Mouse (Mus musculus) hindbrain, embryonic 15.5 days (tissue): ENCODE data around the gene Gramd1a. TPM values are rescaled to one million over a fixed set of nuclear protein-coding genes. Genes with fewer than 3 reads are reported as not detected.

Experiments used
- ATAC-seq: fragments of 200-750 bp; cut with Nextera tagmentation; 2 replicates; pipeline ENCODE4 v1.8.0; 2017; ENCODE audit warnings: low read depth, moderate number of reproducible peaks, moderate TSS enrichment; ENCODE audit not compliant: low FRiP score
- H3K27ac ChIP-seq: fragments of 300-500 bp; sonication (generic); replicated peaks from 2 replicates; pipeline ENCODE4 v1.5.1; 2015; ENCODE audit warnings: mild to moderate bottlenecking, inconsistent platforms
- H3K27me3 ChIP-seq: fragments of 300-500 bp; sonication (generic); 2 replicates; pipeline ENCODE4 v1.6.1; 2015; ENCODE audit warnings: control low read depth, inconsistent platforms
- H3K36me3 ChIP-seq: fragments of 300-500 bp; sonication (generic); 2 replicates; pipeline ENCODE4 v1.6.1; 2015; ENCODE audit warnings: control low read depth, inconsistent platforms
- H3K4me1 ChIP-seq: fragments of 300-500 bp; sonication (generic); replicated peaks from 2 replicates; pipeline ENCODE4 v1.6.1; 2015; ENCODE audit warnings: control low read depth, inconsistent platforms
- H3K4me2 ChIP-seq: fragments of 300-500 bp; sonication (generic); 2 replicates; pipeline ENCODE4 v1.6.1; 2015; ENCODE audit warnings: moderate library complexity, mild to moderate bottlenecking, inconsistent platforms
- H3K4me3 ChIP-seq: fragments of 300-500 bp; sonication (generic); 2 replicates; pipeline ENCODE4 v1.5.1; 2015; ENCODE audit warnings: mild to moderate bottlenecking, inconsistent platforms
- H3K9ac ChIP-seq: fragments of 300-500 bp; sonication (generic); 2 replicates; pipeline ENCODE4 v1.6.1; 2015; ENCODE audit warnings: inconsistent platforms
- H3K9me3 ChIP-seq: fragments of 300-500 bp; sonication (generic); 2 replicates; pipeline ENCODE4 v1.6.1; 2016; ENCODE audit warnings: control low read depth, inconsistent platforms
- WGBS: fragments of 180-500 bp; shearing (Covaris S2); methylation state at CpG from one replicate; pipeline ENCODE4 v1.1.7; 2015; 5-methylcytosine and 5-hydroxymethylcytosine counted together
- polyA plus RNA-seq: library from polyadenylated mRNA; unstranded; fragments of >200 nt; fragmentation: Nextera tagmentation; extraction: Ambion mirVana; gene quantifications from 2 replicates; pipeline ENCODE4 v1.2.1, GENCODE M21; 2015

Gramd1a gene
- polyA plus RNA-seq, 1 experiment from 2014 or later: 233 TPM

GRCm38 (mm10) chr7:31163666-31164577, 8.2 kb upstream of the Gramd1a start:
- Histone ChIP-seq H3K27ac (no peak overlapping the region), H3K4me1 (no peaks in the 10 kb centered on the region), H3K4me2 (no peak overlapping the region), H3K4me3 (no peak overlapping the region), H3K9me3 (no peaks in the 10 kb centered on the region), H3K36me3 (no peaks in the 10 kb centered on the region), H3K9ac (no peak overlapping the region), H3K27me3 (no peaks in the 10 kb centered on the region)
- 65% methylated on average over 3 of the region's 3 CpGs for WGBS
- ATAC-seq: no peak

GRCm38 (mm10) chr7:31162324-31162723, 6.6 kb upstream of the Gramd1a start:
- no peaks in the 10 kb centered on the region for H3K9me3 ChIP-seq
- no peaks in the 10 kb centered on the region for H3K27me3 ChIP-seq
- H3K4me1 ChIP-seq: no peaks in the 10 kb centered on the region
- no peak overlapping the region for H3K9ac ChIP-seq
- H3K4me3 ChIP-seq: no peak overlapping the region
- ATAC-seq: no peak
- no peak overlapping the region for H3K4me2 ChIP-seq
- H3K27ac ChIP-seq: no peak overlapping the region
- no peaks in the 10 kb centered on the region for H3K36me3 ChIP-seq
- whole genome bisulfite sequencing: 65% methylated on average over 11 of the region's 11 CpGs

GRCm38 (mm10) chr7:31161831-31162230, 6.1 kb upstream of the Gramd1a start:
- Histone ChIP-seq H3K9ac (no peak overlapping the region), H3K27ac (no peak overlapping the region), H3K36me3 (no peaks in the 10 kb centered on the region), H3K4me1 (no peaks in the 10 kb centered on the region), H3K4me3 (no peak overlapping the region), H3K4me2 (no peak overlapping the region), H3K9me3 (no peaks in the 10 kb centered on the region), H3K27me3 (no peaks in the 10 kb centered on the region)
- WGBS: 60% methylated on average over 3 of the region's 3 CpGs
- no peak; the same call in 1 of the 2 replicates for ATAC-seq

GRCm38 (mm10) chr7:31161246-31161645, 5.5 kb upstream of the Gramd1a start:
- H3K27ac ChIP-seq: no peak overlapping the region
- no peak overlapping the region for H3K4me3 ChIP-seq
- no peak for ATAC-seq
- H3K27me3 ChIP-seq: no peaks in the 10 kb centered on the region
- no peaks in the 10 kb centered on the region for H3K9me3 ChIP-seq
- H3K4me2 ChIP-seq: no peak overlapping the region
- H3K9ac ChIP-seq: no peak overlapping the region
- H3K36me3 ChIP-seq: no peaks in the 10 kb centered on the region
- 80% methylated on average over 3 of the region's 3 CpGs for WGBS
- no peaks in the 10 kb centered on the region for H3K4me1 ChIP-seq

GRCm38 (mm10) chr7:31160763-31161162, 5.1 kb upstream of the Gramd1a start:
- 90% methylated on average over 5 of the region's 5 CpGs for WGBS
- ATAC-seq: no peak
- Histone ChIP-seq H3K4me1 (no peaks in the 10 kb centered on the region), H3K4me2 (no peak overlapping the region), H3K27ac (no peak overlapping the region), H3K9me3 (no peaks in the 10 kb centered on the region), H3K27me3 (no peaks in the 10 kb centered on the region), H3K36me3 (no peaks in the 10 kb centered on the region), H3K9ac (no peak overlapping the region), H3K4me3 (no peak overlapping the region)

GRCm38 (mm10) chr7:31156034-31156928, 585 bp upstream of the Gramd1a start:
- ATAC-seq: no peak
- no peaks in the 10 kb centered on the region for H3K27me3 ChIP-seq
- 42% methylated on average over 19 of the region's 19 CpGs for WGBS
- no peaks in the 10 kb centered on the region for H3K36me3 ChIP-seq
- H3K4me1 ChIP-seq: peaks cover 9% of the 10 kb centered on the region
- no peaks in the 10 kb centered on the region for H3K9me3 ChIP-seq
- no peak overlapping the region for H3K4me3 ChIP-seq
- H3K9ac ChIP-seq: no peak overlapping the region
- H3K27ac ChIP-seq: no peak overlapping the region
- no peak overlapping the region for H3K4me2 ChIP-seq

- no peaks in the 10 kb centered on the region for H3K36me3 ChIP-seq
- no peaks in the 10 kb centered on the region for H3K9me3 ChIP-seq
- H3K9ac ChIP-seq: no peak overlapping the region
- H3K4me3 ChIP-seq: no peak overlapping the region
- 96% methylated on average over 6 of the region's 6 CpGs for WGBS
- H3K4me1 ChIP-seq: peaks cover 20% of the 10 kb centered on the region
- H3K27ac ChIP-seq: no peak overlapping the region
- no peak overlapping the region for H3K4me2 ChIP-seq
- H3K27me3 ChIP-seq: no peaks in the 10 kb centered on the region
- no peak for ATAC-seq
These were observed 2.0 kb downstream of the Gramd1a start for GRCm38 (mm10) chr7:31153536-31154320.

- Histone ChIP-seq H3K27me3 (no peaks in the 10 kb centered on the region), H3K27ac (peak overlapping the region; percentile 93), H3K9ac (peak overlapping the region; percentile 91), H3K36me3 (no peaks in the 10 kb centered on the region; the same call in 1 of the 2 replicates), H3K4me2 (peak overlapping the region; percentile 78), H3K9me3 (no peaks in the 10 kb centered on the region), H3K4me3 (peak overlapping the region; percentile 59), H3K4me1 (peaks cover 41% of the 10 kb centered on the region)
- 13% methylated on average over 23 of the region's 23 CpGs for WGBS
- peak; percentile 43 for ATAC-seq
These were observed 4.1 kb downstream of the Gramd1a start for GRCm38 (mm10) chr7:31151301-31152241.

GRCm38 (mm10) chr7:31150566-31151300, 5.0 kb downstream of the Gramd1a start:
- Histone ChIP-seq H3K27me3 (no peaks in the 10 kb centered on the region), H3K27ac (peak overlapping the region; percentile 93), H3K9me3 (no peaks in the 10 kb centered on the region), H3K4me3 (peak overlapping the region; percentile 59), H3K4me2 (peak overlapping the region; percentile 78), H3K36me3 (no peaks in the 10 kb centered on the region; the same call in 1 of the 2 replicates), H3K4me1 (peaks cover 41% of the 10 kb centered on the region), H3K9ac (peak overlapping the region; percentile 91)
- peak; percentile 75 for ATAC-seq
- under 1% methylated on average over 55 of the region's 63 CpGs for WGBS
